Mouse (Mus musculus) hematopoietic stem cell, adult 5-6 weeks (primary cell): Measurements from ENCODE around the gene Chst8. TPM values are rescaled to one million over a fixed set of nuclear protein-coding genes. Genes with fewer than 3 reads are reported as not detected.

Experiments
- ATAC-seq, 2 experiments: fragments of 125-278 bp in 1 of 2; replicated peaks in 1 of 2; 2 replicates each; pipeline ENCODE4 v1.8.0; 2016 to 2017; ENCODE audit warnings: inconsistent platforms in 2 of 2, mild to moderate bottlenecking in 2 of 2, moderate number of reproducible peaks in 2 of 2, low read depth in 1 of 2, moderate TSS enrichment in 1 of 2; ENCODE audit not compliant: low FRiP score in 2 of 2, poor library complexity in 2 of 2, severe bottlenecking in 2 of 2, insufficient read depth in 1 of 2, low TSS enrichment in 1 of 2
- total RNA-seq: library from RNA; stranded (forward); fragments of 172-1452, 232-1000 nt; gene quantifications from 2 replicates; pipeline ENCODE4 v1.2.3, GENCODE M21; 2017

Chst8 gene
- total RNA-seq, 1 experiment from 2014 or later, result not detected

DNA sequence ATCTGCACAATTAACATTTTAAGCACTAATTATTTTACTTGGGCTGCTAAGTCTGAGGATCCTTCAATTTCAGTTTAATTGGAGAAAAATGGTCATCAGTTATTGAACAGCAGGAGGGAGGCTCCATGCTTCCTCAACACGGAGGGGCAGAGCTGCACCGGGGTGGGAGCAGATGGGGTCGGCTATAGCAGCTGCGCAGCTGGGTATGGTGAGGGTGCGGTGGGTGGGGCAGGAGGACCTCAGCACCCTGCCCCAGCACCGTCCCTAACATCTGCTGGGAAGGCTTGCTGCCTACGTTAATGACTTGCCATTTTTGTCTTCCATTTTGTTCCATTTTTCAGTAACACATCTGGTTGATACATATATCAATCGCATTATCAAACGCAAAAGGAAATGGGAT is 116.4 kb downstream of the Chst8 start:
- ATAC-seq, result no peak

DNA sequence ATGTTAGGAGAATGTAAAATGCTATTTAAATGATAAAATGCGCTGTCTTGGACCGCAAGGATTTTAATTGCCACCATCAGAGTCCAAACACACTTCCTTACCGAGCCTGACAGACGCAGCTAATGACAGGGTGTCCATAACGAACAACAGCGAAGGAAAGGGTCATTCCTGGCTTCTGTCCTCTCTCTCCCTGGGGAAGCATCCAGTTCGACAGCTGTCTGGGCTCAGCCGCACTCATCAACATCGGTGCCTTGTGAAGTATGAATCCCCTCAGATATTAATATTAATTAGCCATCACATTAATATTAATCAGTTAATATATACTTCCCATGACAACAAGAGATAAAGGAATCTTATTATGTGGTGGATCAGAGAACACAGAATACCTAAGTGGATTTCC is 117.6 kb downstream of the Chst8 start:
- no peak for ATAC-seq

DNA sequence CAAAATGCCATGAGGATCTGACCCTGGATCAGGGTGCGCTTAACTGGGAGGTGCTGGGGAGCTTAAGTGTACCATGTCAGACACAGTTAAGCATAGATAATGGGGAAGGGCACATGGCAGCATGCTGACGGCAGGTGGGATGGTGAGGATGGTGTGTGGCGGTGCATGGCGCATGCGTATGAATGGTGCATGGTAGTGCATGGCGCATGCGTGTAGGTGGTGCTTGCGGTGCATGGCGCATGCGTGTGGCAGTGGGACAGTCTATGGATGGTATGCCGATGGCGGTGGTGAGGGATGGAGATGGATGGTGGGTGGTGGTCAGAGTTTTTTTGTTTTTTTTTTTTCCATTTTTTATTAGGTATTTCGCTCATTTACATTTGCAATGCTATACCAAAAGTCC is 118.6 kb downstream of the Chst8 start:
- ATAC-seq, result no peak

DNA sequence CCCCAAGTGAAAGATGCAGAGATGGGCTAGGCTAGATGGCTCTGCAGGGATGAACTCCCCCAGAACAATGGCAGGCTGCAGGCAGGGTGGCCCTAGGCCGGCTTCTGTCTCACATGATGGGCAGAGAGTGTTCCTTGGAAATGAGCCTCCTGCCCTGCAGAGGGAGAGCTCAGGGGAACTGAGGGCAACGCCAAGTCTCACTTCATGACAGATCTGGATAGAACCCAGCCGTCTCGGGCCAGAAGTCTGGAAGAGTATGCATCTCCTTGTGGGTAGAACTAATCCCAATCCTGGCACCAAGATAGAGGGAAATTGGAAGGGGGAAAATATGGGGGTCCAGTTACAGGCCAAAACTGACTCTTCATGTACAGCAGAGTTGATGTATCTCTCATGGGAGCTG is 119.4 kb downstream of the Chst8 start:
- ATAC-seq, result no peak

DNA sequence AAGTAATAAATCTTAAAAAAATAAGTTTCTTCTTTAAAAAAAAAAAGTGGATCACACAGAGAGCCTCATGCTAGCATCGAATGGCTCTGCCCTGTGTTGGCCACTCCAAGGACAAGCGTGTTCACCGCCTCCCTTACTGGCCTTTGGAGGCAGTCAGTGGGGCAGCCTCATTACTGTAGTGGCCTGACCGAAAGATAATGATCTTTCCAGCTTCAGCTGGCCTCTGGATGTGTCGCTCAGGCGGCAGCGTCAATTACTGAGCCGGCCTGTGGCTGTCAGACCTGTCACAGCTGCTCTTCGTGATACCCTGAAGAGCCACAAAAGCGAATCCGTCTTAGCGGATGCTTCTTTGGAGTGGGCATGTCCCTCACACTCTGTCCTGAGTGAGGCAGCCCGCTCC is 122.4 kb downstream of the Chst8 start:
- ATAC-seq, result no peak

GRCm38 (mm10) chr7:34689028-34689427 is 123.5 kb downstream of the Chst8 start:
- ATAC-seq, result no peak

- ATAC-seq, result no peak
Observed at GRCm38 (mm10) chr7:34685801-34686200, 126.7 kb downstream of the Chst8 start.

DNA sequence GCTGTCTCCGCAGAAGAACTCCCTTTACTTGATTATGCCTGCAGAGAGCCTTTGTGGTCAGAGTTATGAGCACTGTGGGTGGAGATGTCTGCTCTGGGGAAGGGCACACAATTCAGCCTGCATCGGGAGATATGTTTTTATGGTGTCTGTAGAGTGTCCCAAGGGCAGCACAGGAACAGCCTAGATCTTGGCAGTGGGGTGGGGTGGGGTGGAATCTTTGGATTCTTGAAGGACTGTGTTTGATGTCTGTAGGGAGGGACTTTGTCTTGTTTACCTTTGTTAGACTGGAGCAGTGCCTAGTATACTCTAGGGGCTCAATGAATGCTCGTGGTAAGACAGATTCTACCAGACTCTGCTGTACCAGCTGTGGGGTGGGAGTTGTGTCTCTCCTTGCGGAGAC is 127.3 kb downstream of the Chst8 start:
- no peak for ATAC-seq

DNA sequence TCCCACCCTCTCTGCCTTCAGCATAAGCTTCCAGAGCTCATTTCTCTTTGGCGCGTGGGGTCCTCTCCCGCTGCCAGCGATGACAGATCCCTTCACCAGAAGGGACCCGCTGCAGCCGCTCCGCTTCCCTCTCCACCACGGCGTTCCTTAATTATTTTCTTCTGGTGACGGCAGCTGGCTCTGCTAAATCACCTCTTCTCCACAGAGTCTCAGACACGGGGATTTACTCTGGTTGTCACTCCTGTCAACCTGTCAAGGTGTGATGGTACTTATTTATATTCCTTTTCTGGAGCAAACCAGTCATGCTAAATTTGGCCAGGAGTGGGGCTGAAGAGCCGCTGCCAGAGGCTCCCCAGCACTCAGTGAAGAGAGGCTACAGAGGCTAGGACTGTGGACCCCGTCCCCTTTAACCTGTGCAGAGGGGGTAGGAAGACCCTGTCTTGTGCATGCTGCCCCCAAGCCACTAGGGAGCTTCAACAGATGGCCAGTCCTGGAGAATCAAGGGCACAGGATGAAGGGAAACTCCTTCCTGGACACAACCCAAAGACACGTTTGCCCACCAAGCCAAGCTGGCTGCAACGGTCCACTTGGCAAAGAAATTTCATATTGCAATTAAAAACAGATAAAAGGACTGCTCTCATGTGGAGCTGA is 131.6 kb downstream of the Chst8 start:
- ATAC-seq, result no peak

DNA sequence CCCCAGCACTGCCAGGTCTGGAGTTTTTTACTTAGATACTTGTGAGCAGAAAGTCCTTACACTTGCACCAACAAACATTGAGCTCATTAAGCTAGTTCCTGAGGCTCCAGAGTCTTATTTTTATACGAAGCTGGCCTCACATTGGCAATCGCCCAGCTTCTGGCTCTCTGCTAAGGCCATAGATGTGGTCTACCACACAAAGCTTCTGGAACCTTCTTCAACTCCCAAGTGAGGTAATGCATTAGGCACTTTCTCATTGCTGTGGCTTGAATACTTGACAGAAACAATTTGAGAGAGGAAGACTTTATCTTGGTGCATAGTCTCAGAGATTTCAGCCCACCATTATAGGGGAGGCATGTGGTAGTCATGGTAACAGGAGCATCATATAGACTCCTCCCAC is 132.6 kb downstream of the Chst8 start:
- no peak for ATAC-seq

GRCm38 (mm10) chr7:34675831-34676514 is 136.5 kb downstream of the Chst8 start:
- peak; percentile 66 to 74 for ATAC-seq

DNA sequence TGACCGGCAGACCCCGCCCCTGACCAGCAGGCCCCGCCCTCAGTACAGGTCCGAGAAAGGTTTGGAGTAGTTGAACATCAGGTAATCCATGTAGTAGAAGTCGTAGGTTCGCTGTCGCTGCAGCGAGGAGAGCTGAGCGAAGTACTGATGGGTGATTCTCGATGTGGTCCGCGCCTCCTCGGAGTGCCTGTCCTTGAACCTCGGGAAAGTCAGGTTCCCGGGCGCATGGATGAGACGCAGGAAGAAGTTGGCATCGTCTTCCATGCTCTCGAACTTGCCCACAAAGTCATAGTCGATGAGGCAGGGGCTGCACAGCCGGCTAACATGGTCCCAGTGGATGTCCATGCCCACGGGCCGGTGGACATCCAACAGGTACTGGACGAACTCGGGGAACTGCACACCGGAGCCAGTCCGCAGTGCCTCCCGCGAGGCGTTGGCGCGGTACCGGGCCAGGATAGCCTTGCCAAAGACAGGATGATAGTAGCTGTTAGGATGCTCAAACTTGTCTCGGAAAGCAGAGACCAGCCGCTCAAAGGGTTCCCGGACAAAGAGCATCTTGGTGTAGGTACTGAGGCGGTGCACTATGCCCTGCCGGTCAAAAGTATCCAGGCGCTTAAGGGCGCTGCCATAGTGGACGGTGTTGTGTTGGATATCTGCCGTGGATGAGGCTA is 137.3 kb downstream of the Chst8 start:
- ATAC-seq, result no peak

DNA sequence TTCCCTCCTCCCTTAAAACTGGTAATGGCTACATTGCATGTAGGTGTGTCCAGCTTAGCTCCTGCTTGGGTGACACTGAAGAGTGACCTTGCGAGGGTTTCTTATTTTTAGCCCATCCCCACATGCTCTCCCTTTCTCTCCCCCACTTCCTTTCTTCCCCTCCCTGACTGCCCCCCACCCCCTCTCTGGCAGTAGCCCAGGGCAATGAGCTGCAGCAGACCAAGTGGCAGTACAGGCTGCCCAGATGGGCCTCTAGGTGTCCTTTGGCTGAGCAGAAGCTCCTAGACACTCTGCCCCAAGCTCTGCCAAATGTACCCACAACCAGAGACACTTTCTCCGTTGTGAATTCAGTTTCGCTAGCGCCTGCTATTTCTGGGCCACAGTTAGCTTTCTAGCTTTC is 139.6 kb downstream of the Chst8 start:
- ATAC-seq, result no peak

- peak; percentile 84 to 87 for ATAC-seq
Observed at GRCm38 (mm10) chr7:34671911-34672310, 140.6 kb downstream of the Chst8 start.

DNA sequence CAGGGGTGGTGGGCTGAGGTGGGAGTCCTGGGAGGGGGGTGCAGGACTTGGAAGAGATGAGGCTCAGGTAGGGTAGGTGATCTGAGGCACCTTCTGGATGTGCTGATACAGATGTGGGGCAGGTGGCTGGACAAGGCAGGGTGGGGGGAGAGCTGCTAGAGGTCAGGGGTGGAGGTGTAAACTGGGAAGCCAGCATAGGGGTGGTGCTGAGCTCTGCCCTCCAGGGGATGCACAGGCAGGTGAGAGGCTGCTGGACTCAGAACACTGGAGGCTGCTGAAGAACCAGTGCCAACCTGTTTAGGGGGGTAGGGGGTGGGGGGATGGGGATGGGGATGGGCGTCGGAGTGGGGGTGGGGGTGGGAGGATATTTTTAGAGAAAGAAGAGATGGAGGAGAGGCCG is 141.7 kb downstream of the Chst8 start:
- no peak for ATAC-seq

- ATAC-seq, result no peak
Observed at GRCm38 (mm10) chr7:34669336-34669735, 143.2 kb downstream of the Chst8 start.

DNA sequence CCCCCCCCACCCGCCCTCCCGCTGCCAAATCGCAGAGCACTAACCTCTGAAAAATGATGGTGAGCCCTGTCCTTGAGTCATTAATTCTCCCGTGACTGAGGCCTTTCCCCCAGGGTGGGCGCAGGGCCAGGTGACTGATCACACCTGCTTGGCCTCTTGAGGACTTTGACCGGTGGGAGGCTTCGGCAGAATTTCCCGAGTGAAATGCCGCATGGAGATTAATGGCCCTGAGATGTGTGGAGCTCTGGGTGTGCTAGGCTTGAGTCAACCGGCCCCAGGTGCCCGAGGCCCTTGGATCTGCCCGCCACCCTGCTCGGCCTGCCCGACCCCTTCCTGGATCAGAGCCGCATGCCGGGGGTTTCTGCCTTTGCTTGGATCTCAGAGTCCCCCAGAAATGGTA is 144.6 kb downstream of the Chst8 start:
- no peak for ATAC-seq

GRCm38 (mm10) chr7:34663145-34663544 is 149.4 kb downstream of the Chst8 start:
- ATAC-seq, result no peak

GRCm38 (mm10) chr7:34662227-34662626 is 150.3 kb downstream of the Chst8 start:
- no peak for ATAC-seq
